Mouse (Mus musculus) embryonic fibroblast, embryonic 13.5 days (primary cell): ENCODE measurements at regions not wholly inside any gene's neighbourhood (a gene's known extent, or its start where the extent isn't known, plus 50 kb on each side); places are given as distances from the start of the nearest gene placed in this dataset.

Experiments used
- H3K27ac ChIP-seq: 2 replicates; pipeline ENCODE4 v1.5.1; 2012; ENCODE audit warnings: low read length, control low read depth, inconsistent platforms; ENCODE audit not compliant: insufficient read depth
- H3K4me1 ChIP-seq: 2 replicates; pipeline ENCODE4 v1.6.1; 2011; ENCODE audit warnings: low read length; ENCODE audit not compliant: control insufficient read depth, insufficient read depth
- H3K4me3 ChIP-seq: 2 replicates; pipeline ENCODE4 v1.5.1; 2011; ENCODE audit warnings: mild to moderate bottlenecking, control low read depth, low read length; ENCODE audit not compliant: insufficient read depth
- CTCF ChIP-seq: IDR thresholded peaks from 2 replicates; pipeline ENCODE4 v1.5.1; 2011; ENCODE audit warnings: mild to moderate bottlenecking, control low read depth, low read length, moderate library complexity, borderline replicate concordance; ENCODE audit not compliant: insufficient read depth
- POLR2A ChIP-seq: IDR thresholded peaks from 2 replicates; pipeline ENCODE4 v1.6.1; 2011; ENCODE audit warnings: low read depth, mild to moderate bottlenecking, control low read depth, low read length, moderate library complexity

GRCm38 (mm10) chrX:47726285-47726684, 166.5 kb downstream of the Smarca1 start:
- no peaks in the 10 kb centered on the region for H3K4me1 ChIP-seq
- no peak overlapping the region for H3K27ac ChIP-seq
- TF ChIP-seq CTCF (no peak), POLR2A (no peak)
- H3K4me3 ChIP-seq, result no peak overlapping the region

GRCm38 (mm10) chrX:47703080-47703479, 189.7 kb downstream of the Smarca1 start:
- Histone ChIP-seq H3K27ac (no peak overlapping the region), H3K4me3 (no peak overlapping the region), H3K4me1 (no peaks in the 10 kb centered on the region; the same call in 1 of the 2 replicates)
- TF ChIP-seq POLR2A (no peak), CTCF (no peak)

- TF ChIP-seq POLR2A (no peak), CTCF (no peak)
- H3K27ac ChIP-seq, result no peak overlapping the region
- H3K4me1 ChIP-seq, result no peaks in the 10 kb centered on the region
- no peak overlapping the region for H3K4me3 ChIP-seq
Measured at GRCm38 (mm10) chrX:47668778-47669177, 224.0 kb downstream of the Smarca1 start.

GRCm38 (mm10) chrX:47646523-47646922, 246.3 kb downstream of the Smarca1 start:
- no peak overlapping the region for H3K4me3 ChIP-seq
- TF ChIP-seq POLR2A, result no peak
- TF ChIP-seq CTCF, result no peak
- H3K27ac ChIP-seq, result no peak overlapping the region
- no peaks in the 10 kb centered on the region for H3K4me1 ChIP-seq

GRCm38 (mm10) chrX:47641191-47641590, 251.6 kb downstream of the Smarca1 start:
- H3K27ac ChIP-seq, result no peak overlapping the region
- H3K4me1 ChIP-seq, result no peaks in the 10 kb centered on the region
- no peak overlapping the region for H3K4me3 ChIP-seq
- TF ChIP-seq POLR2A (no peak), CTCF (no peak)

GRCm38 (mm10) chrX:47638831-47639316, 253.9 kb downstream of the Smarca1 start:
- Histone ChIP-seq H3K4me1 (no peaks in the 10 kb centered on the region), H3K27ac (no peak overlapping the region), H3K4me3 (no peak overlapping the region)
- no peak for TF ChIP-seq CTCF
- TF ChIP-seq POLR2A, result no peak

- peak overlapping the region; percentile 75 for H3K27ac ChIP-seq
- no peak overlapping the region for H3K4me3 ChIP-seq
- no peak for TF ChIP-seq CTCF
- no peak for TF ChIP-seq POLR2A
- no peaks in the 10 kb centered on the region for H3K4me1 ChIP-seq
Measured at GRCm38 (mm10) chrX:47622881-47623613, 269.7 kb downstream of the Smarca1 start.

- no peak overlapping the region for H3K4me3 ChIP-seq
- H3K4me1 ChIP-seq, result no peaks in the 10 kb centered on the region
- no peak overlapping the region for H3K27ac ChIP-seq
- TF ChIP-seq CTCF (no peak), POLR2A (no peak)
Measured at GRCm38 (mm10) chrX:47612364-47612763, 280.4 kb downstream of the Smarca1 start.
